Mouse (Mus musculus) megakaryocyte, embryonic 14.5 days (primary cell): ENCODE measurements at regions not wholly inside any gene's neighbourhood (a gene's known extent, or its start where the extent isn't known, plus 50 kb on each side); places are given as distances from the start of the nearest gene placed in this dataset.

Experiments used
- FLI1 ChIP-seq: IDR thresholded peaks from 2 replicates; pipeline ENCODE4 v1.6.1; 2012; ENCODE audit warnings: low read length, inconsistent platforms, mixed read lengths
- GATA1 ChIP-seq: IDR thresholded peaks from 3 replicates; pipeline ENCODE4 v1.6.1; 2012; ENCODE audit warnings: mixed read lengths, low read length, inconsistent platforms, borderline replicate concordance

GRCm38 (mm10) chr11:112252548-112252947, 529.5 kb upstream of the Sox9 start:
- TF ChIP-seq GATA1, result no peak
- TF ChIP-seq FLI1, result no peak
